8 mouse cellular contexts compared by ENCODE assay signal in the genomic region with DNA sequence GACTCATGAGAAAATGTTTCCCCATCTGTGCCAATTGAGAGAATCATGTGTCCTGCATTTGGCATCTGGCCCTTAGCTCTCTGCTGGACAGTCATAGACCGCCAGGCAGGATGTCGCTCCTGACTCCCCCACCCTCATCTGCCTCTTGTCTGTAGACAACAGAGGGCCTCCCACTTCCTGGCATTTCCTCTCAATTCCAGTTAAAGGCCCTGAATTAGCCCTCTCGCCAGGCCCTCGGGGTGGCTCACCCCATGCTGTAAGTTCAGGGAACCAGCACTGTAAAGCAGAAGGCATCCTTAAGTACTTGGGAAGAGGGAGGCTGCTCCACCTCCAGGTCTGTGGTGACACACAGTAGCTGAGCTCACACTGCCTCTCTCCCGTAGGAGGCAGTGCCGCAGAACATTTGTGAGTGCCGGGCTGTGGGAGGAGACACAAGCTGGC. TPM values are rescaled to one million over a fixed set of nuclear protein-coding genes. Genes with fewer than 3 reads are reported as not detected.
DNase-seq lines count a peak whose midpoint lies in the region; ATAC-seq and TF ChIP-seq lines count a peak whose summit lies in the region.

No protein-coding gene starts in this region.

- no peak for TF ChIP-seq POLR2A in spleen, adult 2 months (IDR thresholded peaks at IDR 0.05; ENCODE audit: low read depth, low read length)

- peak in 1 of 2 experiments; percentile 7 for DNase-seq in spleen, adult 2 months (ENCODE audit: low read depth in 1 of 2, low spot score in 2 of 2)
- DNase-seq in spleen, adult 18-20 months = no peak
- peak; percentile 14 for DNase-seq in embryo, embryonic 11.5 days (ENCODE audit: low read depth, low spot score)
- peak; percentile 78 to 88 for DNase-seq in kidney, postnatal 25 days
- DNase-seq in lung, adult 18-20 months = peak; percentile 70 to 76

- no peak for TF ChIP-seq CTCF in spleen, adult 2 months (IDR thresholded peaks at IDR 0.05; ENCODE audit: extremely low read depth, insufficient read depth, insufficient read length, insufficient replicate concordance)

- 0 out of 2 replicates have a peak overlapping the region, but pooled peaks have one; percentile 20 for H3K4me2 ChIP-seq in heart, embryonic 15.5 days
- no peak overlapping the region for H3K4me2 ChIP-seq in stomach, embryonic 14.5 days (replicated peaks; ENCODE audit: low read depth, low read length)
- no peak overlapping the region for H3K4me2 ChIP-seq in forebrain, embryonic 13.5 days

- no peaks in the 10 kb centered on the region for H3K4me1 ChIP-seq in spleen, adult 2 months (ENCODE audit: control insufficient read depth, insufficient read depth, insufficient read length)
- peaks cover 9% of the 10 kb centered on the region for H3K4me1 ChIP-seq in heart, embryonic 15.5 days (replicated peaks)
- no peaks in the 10 kb centered on the region for H3K4me1 ChIP-seq in stomach, embryonic 14.5 days (ENCODE audit: control insufficient read depth, insufficient read depth, low read length)
- no peaks in the 10 kb centered on the region for H3K4me1 ChIP-seq in forebrain, embryonic 13.5 days

- WGBS in spleen, adult 2 months = 54% methylated on average over 7 of the region's 7 CpGs
- 18% methylated on average over 7 of the region's 7 CpGs for WGBS in heart, embryonic 15.5 days
- 24% methylated on average over 7 of the region's 7 CpGs for WGBS in stomach, embryonic 14.5 days
- 32% methylated on average over 7 of the region's 7 CpGs for WGBS in forebrain, embryonic 13.5 days

- H3K4me3 ChIP-seq in spleen, adult 2 months (ENCODE audit: extremely low read depth, insufficient read depth, insufficient read length) = no peak overlapping the region
- H3K4me3 ChIP-seq in heart, embryonic 15.5 days = no peak overlapping the region
- H3K4me3 ChIP-seq in stomach, embryonic 14.5 days (ENCODE audit: low read depth, low read length) = no peak overlapping the region
- no peak overlapping the region for H3K4me3 ChIP-seq in forebrain, embryonic 13.5 days

- peak; percentile 89 for ATAC-seq in heart, embryonic 15.5 days (replicated peaks; ENCODE audit: insufficient number of reproducible peaks, insufficient read depth, low FRiP score, low read depth)
- ATAC-seq in stomach, embryonic 14.5 days (ENCODE audit: insufficient number of reproducible peaks, insufficient read depth, low FRiP score, low read depth) = peak; percentile 71; the same call in 1 of the 2 replicates
- no peak for ATAC-seq in forebrain, embryonic 13.5 days

- H3K36me3 ChIP-seq in spleen, adult 2 months (ENCODE audit: control insufficient read depth, insufficient read depth, low read length) = no peaks in the 10 kb centered on the region
- no peaks in the 10 kb centered on the region for H3K36me3 ChIP-seq in heart, embryonic 15.5 days
- no peaks in the 10 kb centered on the region for H3K36me3 ChIP-seq in stomach, embryonic 14.5 days (ENCODE audit: control insufficient read depth, insufficient read depth, low read length)
- no peaks in the 10 kb centered on the region for H3K36me3 ChIP-seq in forebrain, embryonic 13.5 days (ENCODE audit: poor library complexity, severe bottlenecking)

- H3K27me3 ChIP-seq in spleen, adult 2 months (ENCODE audit: control insufficient read depth, insufficient read depth, low read length) = no peaks in the 10 kb centered on the region
- H3K27me3 ChIP-seq in heart, embryonic 15.5 days = no peaks in the 10 kb centered on the region
- no peaks in the 10 kb centered on the region for H3K27me3 ChIP-seq in stomach, embryonic 14.5 days (ENCODE audit: control insufficient read depth, insufficient read depth, low read length)
- no peaks in the 10 kb centered on the region for H3K27me3 ChIP-seq in forebrain, embryonic 13.5 days

- H3K9ac ChIP-seq in heart, embryonic 15.5 days = no peak overlapping the region
- no peak overlapping the region for H3K9ac ChIP-seq in stomach, embryonic 14.5 days (replicated peaks; ENCODE audit: low read depth, low read length)
- no peak overlapping the region for H3K9ac ChIP-seq in forebrain, embryonic 13.5 days

- no peaks in the 10 kb centered on the region for H3K9me3 ChIP-seq in heart, embryonic 15.5 days (replicated peaks)
- H3K9me3 ChIP-seq in stomach, embryonic 14.5 days (ENCODE audit: control insufficient read depth, low read depth, low read length) = no peaks in the 10 kb centered on the region
- no peaks in the 10 kb centered on the region for H3K9me3 ChIP-seq in forebrain, embryonic 13.5 days (replicated peaks)

- peak overlapping the region; percentile 49; the same call in 1 of the 2 replicates for H3K27ac ChIP-seq in spleen, adult 2 months (ENCODE audit: insufficient read depth, low read length)
- peak overlapping the region; percentile 76 for H3K27ac ChIP-seq in heart, embryonic 15.5 days
- H3K27ac ChIP-seq in stomach, embryonic 14.5 days (ENCODE audit: low read length) = no peak overlapping the region
- H3K27ac ChIP-seq in forebrain, embryonic 13.5 days = no peak overlapping the region

RNA-seq across cellular contexts. Expression of gene Gucy2g, which starts 3.8 kb away (rescaled TPM):
- 0.15 and 0.22 TPM in 2 replicates for polyA plus RNA-seq in spleen, adult 2 months (2012; rRNA removed)
- polyA plus RNA-seq in heart, embryonic 15.5 days (2015; fragmentation: Nextera tagmentation; extraction: Ambion mirVana) = not detected in 2 replicates
- polyA plus RNA-seq in stomach, embryonic 14.5 days (2014; fragmentation: Nextera tagmentation; extraction: Ambion mirVana) = not detected in 2 replicates
- polyA plus RNA-seq in forebrain, embryonic 13.5 days (2015; fragmentation: Nextera tagmentation; extraction: Ambion mirVana) = not detected in 2 replicates

RNA-seq across cellular contexts. Expression of gene Acsl5, which starts 6.9 kb away (rescaled TPM):
- polyA plus RNA-seq in spleen, adult 2 months (2012; rRNA removed) = 9.3 and 10.5 TPM in 2 replicates
- polyA plus RNA-seq in heart, embryonic 15.5 days (2015; fragmentation: Nextera tagmentation; extraction: Ambion mirVana) = 26.3 and 41.1 TPM in 2 replicates
- polyA plus RNA-seq in stomach, embryonic 14.5 days (2014; fragmentation: Nextera tagmentation; extraction: Ambion mirVana) = 58.7 and 62.9 TPM in 2 replicates
- 9.4 and 10.9 TPM in 2 replicates for polyA plus RNA-seq in forebrain, embryonic 13.5 days (2015; fragmentation: Nextera tagmentation; extraction: Ambion mirVana)

Comparison
In these comparisons a context has a peak if more than half of its experiments do, and no peak if none do; other contexts are left out.
1. DNase-seq: peak in embryo, embryonic 11.5 days (single experiment), kidney, postnatal 25 days (2 of 2) and lung, adult 18-20 months (2 of 2); none in spleen, adult 18-20 months (0 of 2).
2. H3K27ac ChIP-seq: peak in spleen, adult 2 months (single experiment) and heart, embryonic 15.5 days (single experiment); none in stomach, embryonic 14.5 days (single experiment) and forebrain, embryonic 13.5 days (single experiment).